Mouse (Mus musculus) spleen, adult 2 months (tissue): ENCODE results near the gene Disp1. TPM values are rescaled to one million over a fixed set of nuclear protein-coding genes. Genes with fewer than 3 reads are reported as not detected.

Source experiments
- DNase-seq, 2 experiments: peaks; one replicate each; pipeline versions ENCODE4 v3.0.0 to v3.0.0-alpha.2; 2012 to 2021; ENCODE audit warnings: low spot score in 2 of 2, low read depth in 1 of 2
- H3K27ac ChIP-seq: fragments of 200-500 bp; 2 replicates; pipeline ENCODE4 v1.5.1; 2012; ENCODE audit warnings: low read length, inconsistent platforms; ENCODE audit not compliant: insufficient read depth
- H3K27me3 ChIP-seq: fragments of 200-500 bp; 2 replicates; pipeline ENCODE4 v1.6.1; 2012; ENCODE audit warnings: mild to moderate bottlenecking, moderate library complexity, low read length, inconsistent platforms; ENCODE audit not compliant: control insufficient read depth, insufficient read depth
- H3K36me3 ChIP-seq: fragments of 200-500 bp; 2 replicates; pipeline ENCODE4 v1.6.1; 2012; ENCODE audit warnings: mild to moderate bottlenecking, low read length, inconsistent platforms; ENCODE audit not compliant: control insufficient read depth, insufficient read depth
- H3K4me1 ChIP-seq: fragments of 200-500 bp; 2 replicates; pipeline ENCODE4 v1.6.1; 2011; ENCODE audit warnings: inconsistent platforms; ENCODE audit not compliant: control insufficient read depth, insufficient read depth, insufficient read length
- H3K4me3 ChIP-seq: fragments of 200-500 bp; 2 replicates; pipeline ENCODE4 v1.5.1; 2011; ENCODE audit warnings: mild to moderate bottlenecking, inconsistent platforms; ENCODE audit not compliant: insufficient read depth, insufficient read length; ENCODE audit errors: extremely low read depth
- CTCF ChIP-seq: fragments of 200-500 bp; IDR thresholded peaks from 2 replicates; pipeline ENCODE4 v1.5.1; 2011; ENCODE audit warnings: mild to moderate bottlenecking, inconsistent platforms; ENCODE audit not compliant: insufficient read depth, insufficient read length, insufficient replicate concordance; ENCODE audit errors: extremely low read depth
- POLR2A ChIP-seq: fragments of 200-500 bp; IDR thresholded peaks from 2 replicates; pipeline ENCODE4 v1.6.1; 2011; ENCODE audit warnings: low read depth, low read length, inconsistent platforms
- WGBS: fragments of 180-500 bp; shearing (Covaris S2); methylation state at CpG from one replicate; pipeline ENCODE4 v1.1.7; 2018; 5-methylcytosine and 5-hydroxymethylcytosine counted together
- polyA plus RNA-seq: library from polyadenylated mRNA; depleted of rRNA; stranded (reverse); fragments of >200 nt; gene quantifications from 2 replicates; pipeline ENCODE4 v1.2.3, GENCODE M21; 2012; rRNA removed

Gene Disp1
- 8.5 and 10.4 TPM in 2 replicates for polyA plus RNA-seq

DNA sequence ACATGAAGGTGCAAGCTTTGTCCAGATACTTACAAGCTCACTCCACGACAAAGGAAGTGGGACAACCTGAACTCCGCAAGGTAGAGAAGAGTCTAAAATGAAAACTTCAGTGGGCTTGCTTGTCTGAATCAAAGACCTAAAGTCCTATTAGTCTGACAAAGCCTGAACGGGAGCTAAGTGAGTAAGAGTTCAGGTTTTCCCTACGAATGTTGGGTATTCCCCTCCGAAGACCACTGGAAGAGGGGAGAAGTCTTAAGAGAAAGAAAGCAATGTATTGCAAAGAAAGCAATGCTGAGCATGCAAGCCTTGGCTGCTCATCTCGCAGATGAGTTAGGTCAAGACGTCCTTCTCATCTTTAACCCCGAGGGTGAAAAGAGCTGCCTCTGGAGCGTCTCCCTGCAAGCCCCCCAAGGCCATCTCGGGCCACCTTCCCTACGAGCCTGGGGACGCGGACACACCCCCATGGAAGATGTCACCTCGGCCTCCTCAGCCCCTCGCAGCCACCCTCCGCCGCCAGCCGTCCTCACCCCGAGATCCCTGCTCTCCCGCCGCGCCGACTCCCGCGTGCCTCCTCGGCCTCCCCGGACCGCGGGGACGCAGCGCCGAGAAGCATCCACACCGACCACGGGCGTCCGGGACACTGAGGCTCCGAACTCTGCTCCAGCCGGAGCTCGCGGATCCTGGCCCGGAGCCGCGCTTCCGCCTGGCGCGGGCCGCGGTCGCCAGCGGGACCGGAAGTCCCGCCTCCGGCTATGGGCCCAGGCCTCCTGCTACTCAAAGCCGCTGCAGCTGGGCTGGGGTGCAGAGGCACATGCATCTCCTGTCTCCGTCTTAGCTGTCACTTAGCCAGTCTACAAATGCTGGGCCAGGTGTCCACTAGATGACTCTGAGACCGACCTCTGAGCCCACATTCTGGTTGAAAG is at the start of gene Disp1:
Gene Disp1, minus strand, starts transcription at position 727 of the 923 bp plus-strand sequence.
- Histone ChIP-seq H3K27me3 (no peaks in the 10 kb centered on the region), H3K36me3 (no peaks in the 10 kb centered on the region), H3K4me3 (peak within 1 kb of the TSS; percentile 94), H3K27ac (peak within 1 kb of the TSS; percentile 49; the same call in 1 of the 2 replicates), H3K4me1 (peaks cover 5% of the 10 kb centered on the region)
- TF ChIP-seq CTCF, result no peak
- 2% methylated on average over 55 of the region's 56 CpGs for WGBS
- DNase-seq, result peak; percentile 52 to 73

DNA sequence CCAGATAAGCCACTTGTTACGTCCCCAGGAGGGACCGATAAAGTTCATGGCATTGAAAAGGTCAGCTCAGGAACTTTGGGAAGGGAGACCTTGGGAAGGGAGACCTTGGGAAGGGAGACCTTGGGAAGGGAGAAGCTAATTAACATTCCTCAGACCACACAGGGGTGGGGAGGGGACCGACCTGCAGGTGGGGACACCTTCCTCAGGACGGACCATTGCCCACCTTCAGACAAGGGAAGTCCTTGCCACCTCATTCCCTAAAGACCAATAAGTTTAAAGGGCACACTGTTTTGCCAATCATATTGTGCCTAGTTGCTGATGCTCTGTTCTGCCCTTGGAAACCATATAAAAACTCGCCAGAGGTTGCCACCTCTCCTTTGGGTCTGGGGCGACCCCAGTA is 46.3 kb upstream of the Disp1 start:
- no peak for DNase-seq
- Histone ChIP-seq H3K27me3 (no peaks in the 10 kb centered on the region), H3K27ac (no peak overlapping the region), H3K4me3 (no peak overlapping the region), H3K36me3 (no peaks in the 10 kb centered on the region), H3K4me1 (peaks cover 7% of the 10 kb centered on the region; the same call in 1 of the 2 replicates)
- 89% methylated on average over 6 of the region's 6 CpGs for WGBS
- no peak for TF ChIP-seq CTCF
- no peak for TF ChIP-seq POLR2A

DNA sequence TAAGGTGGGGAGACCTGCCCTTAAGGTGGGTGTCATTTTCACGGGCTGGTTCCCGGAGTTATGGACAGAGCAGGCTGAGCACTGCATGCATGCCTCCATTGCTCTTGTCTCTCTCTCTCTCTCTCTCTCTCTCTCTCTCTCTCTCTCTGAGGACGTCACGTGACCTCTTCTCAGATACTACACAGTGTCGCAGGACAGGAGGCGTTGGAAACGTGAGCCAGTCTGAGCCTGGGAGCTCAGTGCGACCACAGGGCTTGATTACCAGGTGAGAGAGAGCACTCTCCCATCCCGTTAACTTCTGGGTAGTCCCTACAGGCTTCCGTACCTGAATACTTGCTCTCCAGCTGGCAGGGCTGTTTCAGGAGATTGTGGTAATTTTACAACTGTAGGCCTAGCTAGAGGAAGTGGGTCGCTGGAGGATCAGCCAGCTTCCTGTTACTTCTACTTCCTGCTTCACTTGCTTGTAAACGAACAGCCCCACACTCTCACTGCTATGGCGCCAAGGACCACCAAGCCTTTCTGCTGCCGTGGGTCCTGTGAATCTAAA is 44.7 kb upstream of the Disp1 start:
- DNase-seq, result peak; percentile 7 to 25
- no peaks in the 10 kb centered on the region for H3K27me3 ChIP-seq
- H3K36me3 ChIP-seq, result no peaks in the 10 kb centered on the region
- peaks cover 7% of the 10 kb centered on the region; the same call in 1 of the 2 replicates for H3K4me1 ChIP-seq
- peak overlapping the region; percentile 62 for H3K27ac ChIP-seq
- 48% methylated on average over 14 of the region's 14 CpGs for WGBS
- H3K4me3 ChIP-seq, result peak overlapping the region; percentile 29; the same call in 1 of the 2 replicates
- no peak for TF ChIP-seq POLR2A
- no peak for TF ChIP-seq CTCF

DNA sequence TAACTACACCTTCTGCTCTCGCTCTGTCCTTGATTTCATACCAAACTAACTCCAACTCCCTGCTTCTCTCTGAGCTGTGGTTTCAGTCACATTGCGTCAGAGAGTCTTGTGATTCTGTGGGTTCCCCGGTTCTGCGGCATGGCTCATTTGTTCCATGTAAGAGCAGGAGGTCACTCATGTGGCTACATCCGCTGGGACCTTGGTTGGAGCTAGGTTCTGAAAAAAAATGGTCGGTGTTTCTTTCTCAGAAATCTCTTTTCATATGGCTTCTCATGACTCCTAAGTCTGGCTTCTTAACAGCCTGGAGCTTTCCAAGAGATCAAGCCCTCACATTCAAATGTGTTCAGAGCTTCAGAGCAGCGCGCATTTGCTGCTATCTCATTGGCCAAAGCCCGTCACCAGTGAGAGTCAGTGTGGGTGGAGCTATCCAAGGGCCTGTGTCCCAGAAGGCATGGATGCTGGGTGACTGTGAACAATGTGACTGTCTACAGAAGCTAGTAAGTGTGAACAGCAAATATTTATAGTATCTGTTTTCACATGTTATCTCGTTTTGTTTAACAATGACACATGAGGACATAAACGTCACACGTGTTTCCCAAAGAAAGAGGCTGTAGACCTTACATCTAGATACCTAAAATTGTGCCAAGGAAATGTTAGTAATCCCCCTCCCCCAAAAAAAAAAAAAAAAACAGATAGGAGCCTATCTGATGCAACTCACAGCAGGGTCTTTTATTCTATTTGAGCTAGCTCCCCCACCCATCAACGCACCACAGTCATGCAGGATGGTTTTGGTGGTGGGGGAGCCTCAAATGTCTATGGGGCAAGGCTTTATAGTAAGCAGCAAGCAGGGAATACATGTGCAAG is 43.1 kb upstream of the Disp1 start:
- H3K27ac ChIP-seq, result no peak overlapping the region
- H3K36me3 ChIP-seq, result no peaks in the 10 kb centered on the region
- WGBS, result 86% methylated on average over 13 of the region's 13 CpGs
- no peaks in the 10 kb centered on the region for H3K27me3 ChIP-seq
- TF ChIP-seq CTCF (no peak), POLR2A (no peak)
- peak in 1 of 2 experiments; percentile 7 for DNase-seq
- peaks cover 7% of the 10 kb centered on the region; the same call in 1 of the 2 replicates for H3K4me1 ChIP-seq
- no peak overlapping the region for H3K4me3 ChIP-seq

DNA sequence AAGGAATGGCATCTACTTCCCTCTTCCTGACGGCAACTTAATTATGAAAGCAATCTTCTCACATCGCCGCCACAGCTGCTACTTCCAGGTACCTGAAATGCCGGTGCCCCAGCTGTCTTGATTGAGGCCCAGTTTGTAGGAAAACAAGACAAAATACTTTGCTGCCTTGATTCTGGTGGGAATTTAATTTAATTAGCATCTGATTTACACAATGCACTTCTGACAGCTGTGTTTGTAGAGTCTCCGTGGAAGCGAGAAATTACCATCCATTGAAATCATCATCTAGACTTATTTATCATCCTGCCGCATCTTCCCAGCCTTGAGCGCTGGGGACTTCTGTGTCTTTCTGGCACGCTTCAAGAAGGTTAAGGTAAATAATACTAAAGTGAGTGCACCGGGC is 31.3 kb upstream of the Disp1 start:
- Histone ChIP-seq H3K4me1 (no peaks in the 10 kb centered on the region), H3K27me3 (0 out of 2 replicates have a peak, but pooled peaks cover 2% of the 10 kb centered on the region), H3K36me3 (no peaks in the 10 kb centered on the region), H3K27ac (no peak overlapping the region), H3K4me3 (no peak overlapping the region)
- WGBS, result 85% methylated on average over 10 of the region's 10 CpGs
- TF ChIP-seq CTCF, result no peak
- TF ChIP-seq POLR2A, result no peak
- no peak for DNase-seq

DNA sequence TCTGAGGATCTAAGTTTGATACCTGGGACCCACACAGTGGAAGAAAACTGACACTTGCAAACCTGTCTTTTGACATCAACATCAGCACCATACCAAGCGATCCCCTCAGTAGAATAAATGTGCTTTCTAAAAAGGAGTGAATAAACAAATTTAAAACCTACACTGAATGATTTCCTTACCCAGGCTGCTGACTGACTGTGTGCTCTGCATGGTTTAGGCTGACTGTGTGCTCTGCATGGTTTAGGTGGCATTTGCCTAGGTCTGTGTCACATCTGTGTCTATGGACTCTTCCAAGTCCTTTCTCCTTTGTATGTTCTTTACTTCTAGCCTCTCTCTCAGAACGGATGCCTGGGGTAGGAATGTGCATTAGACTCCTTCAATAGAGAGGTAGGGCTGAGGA is 30.5 kb upstream of the Disp1 start:
- H3K4me1 ChIP-seq, result no peaks in the 10 kb centered on the region
- no peak overlapping the region for H3K4me3 ChIP-seq
- H3K27me3 ChIP-seq, result 0 out of 2 replicates have a peak, but pooled peaks cover 2% of the 10 kb centered on the region
- TF ChIP-seq POLR2A (no peak), CTCF (no peak)
- no peak for DNase-seq
- H3K36me3 ChIP-seq, result no peaks in the 10 kb centered on the region
- 85% methylated on average over 2 of the region's 2 CpGs for WGBS
- no peak overlapping the region for H3K27ac ChIP-seq
